Mouse (Mus musculus) layer of hippocampus, postnatal 14 days (tissue): Measurements from ENCODE around the gene Grem2. TPM values are rescaled to one million over a fixed set of nuclear protein-coding genes. Genes with fewer than 3 reads are reported as not detected.

Experiments used
- DNase-seq, 2 experiments: peaks; one replicate each; pipeline ENCODE4 v3.0.0; 2021 to 2022; ENCODE audit warnings: low spot score in 2 of 2, mixed read lengths in 1 of 2
- total RNA-seq, 2 experiments: library from RNA; stranded (reverse); gene quantifications; 2 replicates each; pipeline ENCODE4 v1.2.3; 2021

Grem2 gene
- total RNA-seq, 2 experiments from 2014 or later: 10.8 to 12.7 TPM

- no peak for DNase-seq
These were observed 109.8 kb downstream of the Grem2 start for GRCm38 (mm10) chr1:174811846-174812245.

DNA sequence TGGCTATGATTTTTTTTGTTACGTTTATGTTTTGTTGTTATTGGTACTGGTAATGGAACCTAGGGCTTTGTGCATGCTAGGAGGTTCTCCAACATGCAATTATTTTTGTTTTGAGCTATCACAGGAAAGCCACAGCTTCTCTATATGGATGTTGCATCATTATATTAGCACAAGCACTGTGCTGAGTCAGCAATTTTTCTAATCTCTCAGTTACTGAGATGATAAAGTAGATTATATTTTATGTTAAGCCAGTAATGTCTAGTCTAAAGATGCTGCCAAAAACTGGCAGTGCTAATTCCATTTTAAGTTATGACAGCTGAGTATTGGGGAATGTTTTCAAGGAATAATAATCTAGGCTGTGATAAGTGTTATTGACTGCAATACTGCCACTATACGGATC, 133.0 kb downstream of the Grem2 start:
- DNase-seq: no peak
